Mouse (Mus musculus) frontal cortex, adult 2 months (tissue): ENCODE data around the gene Ubtd2. TPM values are rescaled to one million over a fixed set of nuclear protein-coding genes. Genes with fewer than 3 reads are reported as not detected.
"Not testable (repeated sequence)": the region's sequence is repeated elsewhere in the genome, so short reads cannot be mapped to it uniquely, and the experiment has no call there.

Experiments used
- DNase-seq, 2 experiments: peaks; one replicate each; pipeline ENCODE4 v3.0.0; 2022; ENCODE audit warnings: low spot score in 1 of 2; ENCODE audit errors: extremely low spot score in 1 of 2
- polyA plus RNA-seq: library from polyadenylated mRNA; depleted of rRNA; stranded (reverse); fragments of >200 nt; gene quantifications from 2 replicates; pipeline ENCODE4 v1.2.3, GENCODE M21; 2012

Gene Ubtd2
- polyA plus RNA-seq, 1 experiment, result 25.4 TPM

GRCm38 (mm10) chr11:32514853-32515252, 59.7 kb downstream of the Ubtd2 start:
- DNase-seq, result not testable (repeated sequence)

DNA sequence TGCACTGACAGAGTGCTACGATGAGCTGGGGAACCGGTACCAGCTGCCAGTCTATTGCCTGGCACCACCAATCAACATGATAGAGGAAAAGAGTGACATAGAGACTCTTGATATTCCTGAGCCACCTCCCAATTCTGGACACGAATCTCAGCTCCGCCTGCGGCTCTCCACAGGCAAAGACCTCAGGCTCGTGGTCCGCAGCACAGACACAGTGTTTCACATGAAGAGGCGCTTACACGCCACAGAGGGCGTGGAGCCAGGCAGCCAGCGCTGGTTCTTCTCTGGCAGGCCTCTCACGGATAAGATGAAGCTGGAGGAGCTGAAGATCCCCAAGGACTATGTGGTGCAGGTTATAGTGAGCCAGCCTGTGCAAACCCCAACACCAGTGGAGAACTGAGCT, 60.9 kb downstream of the Ubtd2 start:
- DNase-seq, result no peak

GRCm38 (mm10) chr11:32516916-32517712, 61.9 kb downstream of the Ubtd2 start:
- DNase-seq, result peak; percentile 56 to 76

- no peak for DNase-seq
These were observed 63.6 kb downstream of the Ubtd2 start for GRCm38 (mm10) chr11:32518770-32519169.

DNA sequence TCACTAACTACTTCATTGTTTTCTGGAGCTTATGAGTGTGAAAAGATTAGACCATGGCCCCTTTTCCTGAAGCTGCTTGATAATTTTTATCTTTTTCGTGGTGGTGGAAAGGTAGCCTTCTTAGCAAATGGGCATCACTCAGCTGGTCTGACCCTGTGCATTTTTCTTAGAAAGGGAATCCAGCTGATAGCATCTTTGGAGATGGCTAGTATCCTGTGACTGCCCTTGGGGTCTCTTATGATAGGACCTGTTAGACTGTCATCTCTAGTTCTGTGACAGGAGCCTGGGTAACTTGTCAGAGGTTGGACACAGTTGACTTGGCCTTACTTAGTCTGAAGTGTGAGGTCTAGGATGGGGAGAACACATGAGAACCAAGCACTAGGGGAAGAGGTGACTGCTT, 64.2 kb downstream of the Ubtd2 start:
- no peak for DNase-seq

GRCm38 (mm10) chr11:32521246-32521645, 66.1 kb downstream of the Ubtd2 start:
- DNase-seq, result no peak

DNA sequence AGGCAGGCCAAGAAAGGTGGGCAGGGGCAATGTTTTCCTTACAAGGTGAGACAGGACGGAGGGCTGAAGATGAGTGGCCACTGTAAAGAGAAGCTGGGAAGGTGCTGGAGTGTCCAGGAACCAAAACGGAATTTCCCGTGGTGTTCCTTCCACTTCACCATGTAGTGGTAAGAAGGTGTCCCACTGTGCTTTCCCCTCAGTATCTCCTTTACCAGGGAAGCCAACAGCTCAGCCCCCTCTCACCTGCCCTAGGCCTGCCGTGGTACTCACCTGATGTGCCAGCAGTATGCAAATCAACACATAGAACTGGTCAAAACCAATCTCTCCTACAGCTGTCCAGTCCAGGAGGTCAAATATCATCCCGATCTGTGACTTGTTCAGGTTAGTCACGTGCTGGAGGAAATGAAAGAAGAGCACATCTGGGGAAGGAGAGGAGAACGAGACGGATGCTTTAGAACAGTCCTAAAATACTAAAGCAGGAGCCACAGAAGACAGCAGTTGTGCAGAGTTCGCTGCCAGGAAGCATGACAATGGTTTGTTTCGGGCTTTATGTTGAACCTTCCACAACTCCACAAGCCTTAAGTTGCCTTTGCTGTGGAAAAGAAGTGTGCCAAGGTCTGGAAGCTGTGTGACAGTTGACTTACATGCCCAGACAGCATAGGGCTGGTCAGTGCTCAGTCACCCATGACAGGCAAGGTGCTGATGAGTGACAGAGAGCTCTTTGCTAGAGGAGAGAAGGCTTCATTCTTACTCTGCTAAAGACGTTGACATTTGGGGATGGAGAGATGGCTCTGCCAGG, 69.2 kb downstream of the Ubtd2 start:
- no peak for DNase-seq

GRCm38 (mm10) chr11:32527006-32527405, 71.8 kb downstream of the Ubtd2 start:
- DNase-seq, result no peak

DNA sequence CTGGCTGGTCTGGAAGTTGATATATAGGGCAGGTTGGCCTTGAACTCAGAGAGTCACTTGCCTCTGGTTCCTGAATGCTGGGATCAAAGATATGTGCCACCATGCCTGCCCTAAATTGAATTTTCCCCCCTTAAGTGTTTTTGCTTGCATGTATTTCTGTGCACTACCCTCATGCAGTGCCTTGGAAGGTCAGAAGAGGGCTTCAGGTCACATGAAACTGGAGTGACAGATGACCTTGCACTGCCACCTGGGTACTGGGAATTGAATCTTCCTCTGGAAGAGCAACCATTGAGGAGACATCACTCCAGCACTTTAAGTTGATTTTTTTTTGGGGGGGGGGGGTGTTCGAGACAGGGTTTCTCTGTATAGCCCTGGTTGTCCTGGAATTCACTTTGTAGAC, 75.0 kb downstream of the Ubtd2 start:
- no peak for DNase-seq

DNA sequence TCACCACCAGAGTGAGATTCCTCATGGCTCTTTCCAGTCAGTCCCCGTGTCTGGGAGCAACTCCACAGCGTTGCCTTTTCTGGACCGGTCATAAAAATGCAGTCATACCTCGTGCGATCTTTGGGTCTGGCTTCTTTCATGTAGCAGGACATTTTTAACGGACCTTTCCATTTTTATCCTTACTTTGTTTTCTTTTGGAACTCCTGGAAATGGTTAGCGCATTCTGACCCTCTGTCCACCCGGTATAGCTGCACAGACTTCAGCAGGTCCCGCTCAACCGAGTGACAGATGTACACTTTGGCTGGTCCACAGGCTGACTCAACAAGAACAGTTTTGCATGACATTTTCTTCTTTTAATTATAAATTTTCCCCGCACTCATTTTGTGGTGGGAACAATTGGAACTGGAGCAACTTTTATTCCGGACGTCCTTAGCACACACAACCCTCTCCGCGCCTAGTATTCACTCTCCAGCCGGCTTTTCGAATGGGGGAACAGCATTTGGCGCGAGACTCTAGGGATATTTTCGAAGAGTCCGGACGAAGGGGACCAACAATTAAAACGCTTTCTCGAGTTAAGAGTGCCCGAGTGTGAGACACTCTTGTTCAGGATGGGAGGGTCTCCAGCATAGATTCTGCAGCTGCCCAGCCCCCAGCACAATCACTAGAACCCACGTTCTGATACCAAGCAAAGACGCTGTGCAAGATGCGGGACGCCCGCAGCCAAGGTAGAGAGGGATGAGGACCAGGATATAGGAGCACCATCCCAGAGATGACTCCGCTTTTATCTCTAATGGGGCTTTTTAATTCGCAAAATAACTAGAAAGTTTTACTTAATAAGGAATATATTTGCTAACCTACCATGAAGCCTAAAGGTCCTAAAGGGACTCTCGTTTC, 76.9 kb downstream of the Ubtd2 start, which contains the start of gene Efcab9:
Gene Efcab9 (minus strand): TSS at position 211 of the 894 bp plus-strand sequence.
- no peak for DNase-seq

GRCm38 (mm10) chr11:32532765-32533481, 77.8 kb downstream of the Ubtd2 start, which contains the start of gene Stk10:
TSS of gene Stk10 (plus strand) at chr11:32533305.
- DNase-seq, result peak; percentile 72 to 92

DNA sequence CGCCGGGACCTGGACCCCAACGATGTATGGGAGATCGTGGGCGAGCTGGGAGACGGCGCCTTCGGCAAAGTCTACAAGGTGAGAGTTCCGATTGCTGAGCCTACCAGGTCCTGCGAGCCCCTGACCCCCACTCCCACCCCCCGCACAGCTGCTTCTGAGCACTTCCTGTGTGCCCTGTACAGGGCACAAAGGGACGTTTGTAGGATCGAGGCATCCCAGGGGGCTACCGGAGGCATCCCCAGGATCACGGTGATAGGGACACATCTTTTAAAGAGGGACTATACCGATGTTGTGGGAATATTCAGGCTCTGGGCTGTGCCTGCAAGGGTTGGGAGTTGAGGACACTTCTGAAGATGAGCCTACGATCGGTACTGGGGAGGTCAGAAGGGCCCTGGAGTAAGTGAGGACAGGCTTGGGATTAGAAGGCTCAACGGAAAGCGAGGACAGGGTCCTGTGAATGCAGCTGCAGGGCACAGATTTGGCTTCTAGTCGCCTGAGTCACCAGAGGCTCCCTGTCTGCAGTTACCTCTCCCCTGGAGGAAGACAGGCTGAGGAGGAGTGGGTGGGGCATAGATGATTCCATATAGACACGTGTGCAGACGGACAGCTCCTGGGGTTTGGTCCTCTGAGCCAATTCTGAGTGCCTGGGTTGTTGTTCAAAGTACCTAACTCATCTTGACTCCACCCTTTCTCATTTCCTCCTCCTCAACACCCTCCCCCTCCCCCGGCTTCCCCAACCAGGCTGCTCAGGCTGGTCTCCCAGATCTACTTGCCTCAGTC, 78.5 kb downstream of the Ubtd2 start:
- peak; percentile 31 to 62 for DNase-seq

- no peak for DNase-seq
These were observed 79.4 kb downstream of the Ubtd2 start for GRCm38 (mm10) chr11:32534453-32535075.

GRCm38 (mm10) chr11:32535646-32536045, 80.5 kb downstream of the Ubtd2 start:
- no peak for DNase-seq

GRCm38 (mm10) chr11:32536954-32537353, 81.8 kb downstream of the Ubtd2 start:
- DNase-seq, result no peak

- no peak for DNase-seq
These were observed 83.3 kb downstream of the Ubtd2 start for GRCm38 (mm10) chr11:32538435-32538834.

GRCm38 (mm10) chr11:32538846-32539245, 83.7 kb downstream of the Ubtd2 start:
- no peak for DNase-seq

DNA sequence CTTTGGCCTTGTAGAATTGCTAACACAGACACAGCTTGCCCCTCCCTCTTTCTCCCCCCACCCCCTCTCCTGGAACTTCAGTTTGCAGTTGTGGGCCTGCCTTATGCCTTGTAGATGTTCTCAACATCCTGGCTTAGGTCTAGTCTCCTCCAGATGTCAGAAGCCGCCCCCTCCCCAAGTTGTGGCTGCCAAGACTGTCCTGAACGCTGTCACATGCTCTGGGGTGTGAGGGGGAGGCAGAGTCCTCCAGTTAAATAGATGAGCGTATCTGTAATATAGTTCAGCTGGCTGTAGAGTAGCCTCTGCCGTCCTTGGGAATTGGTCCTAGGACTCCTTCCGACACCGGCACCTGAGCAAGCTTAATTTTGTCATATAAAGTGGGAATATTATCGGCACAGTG, 84.5 kb downstream of the Ubtd2 start:
- DNase-seq, result no peak

DNA sequence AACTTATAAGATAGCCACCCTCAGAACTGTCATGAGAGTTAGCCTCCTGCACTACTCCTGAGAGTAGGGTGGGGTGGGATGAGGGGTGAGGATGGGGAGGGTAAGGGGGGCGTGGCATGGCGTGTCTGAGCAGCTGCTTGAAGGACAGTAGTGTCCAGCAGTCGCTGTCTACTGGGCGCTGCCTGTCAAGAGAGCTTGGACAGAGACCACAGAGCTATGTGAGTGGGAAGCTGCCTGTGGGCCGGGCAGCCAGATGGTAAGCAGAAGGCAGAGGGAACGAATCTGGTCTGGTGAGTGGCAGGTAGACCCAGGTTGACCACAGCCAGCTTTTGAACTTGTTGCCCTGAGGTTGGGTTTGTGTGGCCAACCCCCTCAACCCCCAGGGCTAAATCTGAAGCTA, 85.3 kb downstream of the Ubtd2 start:
- DNase-seq, result no peak
